Mouse (Mus musculus): ENCODE measurements around the gene Tfap4. TPM values are rescaled to one million over a fixed set of nuclear protein-coding genes. Genes with fewer than 3 reads are reported as not detected.

The Tfap4 gene
- total RNA-seq, 2 experiments from 2014 or later = 3.0 to 5.1 TPM

GRCm38 (mm10) chr16:4598891-4599543, 39.4 kb upstream of the Tfap4 start:
- Histone ChIP-seq H3K27ac (peak overlapping the region; percentile 28; the same call in 1 of the 2 replicates), H3K4me3 (no peak overlapping the region)
- intact Hi-C loops (cut with DNase I) = no loop called here
- DNase-seq = no peak
- TF ChIP-seq CTCF (IDR thresholded peaks at IDR 0.05) = no peak

- intact Hi-C loops (cut with DNase I) = no loop called here
- Histone ChIP-seq H3K27ac (peak overlapping the region; percentile 0; the same call in 1 of the 2 replicates), H3K4me3 (no peak overlapping the region)
- TF ChIP-seq CTCF (IDR thresholded peaks at IDR 0.05) = no peak
- DNase-seq = no peak
These were observed 38.4 kb upstream of the Tfap4 start for GRCm38 (mm10) chr16:4598041-4598440.

- intact Hi-C loops (cut with DNase I) = no loop called here
- peak overlapping the region; percentile 35; the same call in 1 of the 2 replicates for H3K27ac ChIP-seq
- H3K4me3 ChIP-seq = peak overlapping the region; percentile 89; the same call in 1 of the 2 replicates
- DNase-seq = peak; percentile 32
- TF ChIP-seq CTCF (IDR thresholded peaks at IDR 0.05) = no peak
These were observed 37.6 kb upstream of the Tfap4 start for GRCm38 (mm10) chr16:4597296-4597695.

- H3K27ac ChIP-seq = peak overlapping the region; percentile 87
- peak overlapping the region; percentile 89 for H3K4me3 ChIP-seq
- no peak for DNase-seq
- TF ChIP-seq CTCF (IDR thresholded peaks at IDR 0.05) = no peak
- intact Hi-C loops (cut with DNase I) = no loop called here
These were observed 37.2 kb upstream of the Tfap4 start for GRCm38 (mm10) chr16:4596836-4597235.

- Histone ChIP-seq H3K27ac (peak overlapping the region; percentile 87), H3K4me3 (peak overlapping the region; percentile 89)
- intact Hi-C loops (cut with DNase I) = no loop called here
- peak; percentile 40 for DNase-seq
- TF ChIP-seq CTCF (IDR thresholded peaks at IDR 0.05) = no peak
These were observed 36.6 kb upstream of the Tfap4 start for GRCm38 (mm10) chr16:4596141-4596728.

GRCm38 (mm10) chr16:4595527-4595963, 35.9 kb upstream of the Tfap4 start:
- Histone ChIP-seq H3K27ac (peak overlapping the region; percentile 87), H3K4me3 (peak overlapping the region; percentile 89)
- DNase-seq = peak; percentile 65
- intact Hi-C loops (cut with DNase I) = no loop called here
- TF ChIP-seq CTCF (IDR thresholded peaks at IDR 0.05) = no peak

GRCm38 (mm10) chr16:4594814-4595526, 35.3 kb upstream of the Tfap4 start:
- intact Hi-C loops (cut with DNase I) = no loop called here
- H3K4me3 ChIP-seq = peak overlapping the region; percentile 89
- H3K27ac ChIP-seq = peak overlapping the region; percentile 87
- DNase-seq = no peak
- no peak for TF ChIP-seq CTCF (IDR thresholded peaks at IDR 0.05)

- no peak for TF ChIP-seq CTCF (IDR thresholded peaks at IDR 0.05)
- intact Hi-C loops (cut with DNase I) = loop anchor here (1.0 kb wide), 1 partner anchor 13 kb away; no protein-coding TSS in a partner anchor
These were observed 34.5 kb upstream of the Tfap4 start, which contains the start of gene Glis2 for GRCm38 (mm10) chr16:4593971-4594813. Gene Glis2 (plus strand): TSS chr16:4594713.

GRCm38 (mm10) chr16:4592909-4593875, 33.5 kb upstream of the Tfap4 start:
- peak; percentile 64 for DNase-seq
- Histone ChIP-seq H3K27ac (peak overlapping the region; percentile 87), H3K4me3 (peak overlapping the region; percentile 89)
- TF ChIP-seq CTCF (IDR thresholded peaks at IDR 0.05) = peak; percentile 64
- intact Hi-C loops (cut with DNase I) = loop anchor here (1.0 kb wide), 1 partner anchor 14 kb away; no protein-coding TSS in a partner anchor

More at GRCm38 (mm10) chr16:4593971-4594813, 34.5 kb upstream of the Tfap4 start, which contains the start of gene Glis2:
- peak; percentile 79 for DNase-seq
- Histone ChIP-seq H3K4me3 (peak within 1 kb of the TSS; percentile 89), H3K27ac (peak within 1 kb of the TSS; percentile 87)

GRCm38 (mm10) chr16:4590236-4590635, 30.6 kb upstream of the Tfap4 start:
- no peak for TF ChIP-seq CTCF (IDR thresholded peaks at IDR 0.05)
- intact Hi-C loops (cut with DNase I) = no loop called here
- no peak for DNase-seq
- Histone ChIP-seq H3K27ac (no peak overlapping the region), H3K4me3 (no peak overlapping the region)
